Mouse (Mus musculus) frontal cortex, adult (tissue): Measurements from ENCODE around the gene Mdh2.

Source experiments
- ATAC-seq: cut with Nextera tagmentation; 2 replicates; pipeline ENCODE4 v1.9.2; 2017; ENCODE audit warnings: mild to moderate bottlenecking, moderate library complexity, mixed read lengths; ENCODE audit not compliant: low TSS enrichment

The Mdh2 gene

GRCm38 (mm10) chr5:135778471-135779445 is at the start of gene Mdh2:
Mdh2 (plus strand) TSS chr5:135778480.
- ATAC-seq: peak; percentile 94

- ATAC-seq: no peak
These were observed 48.9 kb upstream of the Mdh2 start for GRCm38 (mm10) chr5:135729351-135729750.

GRCm38 (mm10) chr5:135730278-135730677 is 48.0 kb upstream of the Mdh2 start:
- ATAC-seq: no peak

DNA sequence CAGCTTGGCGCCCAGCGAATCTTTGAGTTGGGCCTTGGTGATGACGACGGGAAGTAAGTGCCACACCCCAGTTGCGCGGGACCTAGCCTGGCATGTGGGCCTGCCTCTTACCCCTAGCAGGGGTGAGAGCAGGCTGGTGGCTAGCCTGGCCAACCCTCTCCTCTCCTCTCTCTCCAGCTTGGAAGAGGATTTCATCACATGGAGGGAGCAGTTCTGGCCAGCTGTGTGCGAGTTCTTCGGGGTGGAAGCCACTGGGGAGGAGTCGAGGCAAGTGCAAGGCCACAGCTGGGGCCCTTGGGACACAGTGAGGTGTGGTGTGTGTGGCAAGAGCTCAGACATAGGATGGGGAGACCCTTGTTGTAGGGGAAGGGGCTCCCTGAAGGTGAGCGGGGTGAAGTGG is 47.4 kb upstream of the Mdh2 start:
- no peak for ATAC-seq

DNA sequence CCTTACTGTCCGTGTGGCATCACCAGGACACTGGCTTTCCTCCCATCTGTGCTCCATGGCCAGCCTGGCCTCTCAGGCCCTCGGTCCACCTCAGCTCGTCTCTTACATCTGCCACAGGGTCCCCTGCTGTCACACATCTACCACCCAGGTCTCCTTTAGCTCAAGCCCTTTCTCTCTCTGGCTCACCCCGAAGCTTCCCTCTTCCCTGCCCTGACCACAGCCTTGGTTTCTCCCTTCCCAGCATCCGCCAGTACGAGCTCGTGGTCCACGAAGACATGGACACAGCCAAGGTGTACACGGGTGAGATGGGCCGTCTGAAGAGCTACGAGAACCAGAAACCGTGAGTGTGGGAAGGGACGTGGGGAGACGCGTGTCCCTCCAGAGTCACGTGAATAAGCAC is 47.0 kb upstream of the Mdh2 start:
- ATAC-seq: no peak

- no peak for ATAC-seq
These were observed 45.2 kb upstream of the Mdh2 start for GRCm38 (mm10) chr5:135733071-135733470.

GRCm38 (mm10) chr5:135734057-135734680 is 44.1 kb upstream of the Mdh2 start:
- ATAC-seq: no peak

DNA sequence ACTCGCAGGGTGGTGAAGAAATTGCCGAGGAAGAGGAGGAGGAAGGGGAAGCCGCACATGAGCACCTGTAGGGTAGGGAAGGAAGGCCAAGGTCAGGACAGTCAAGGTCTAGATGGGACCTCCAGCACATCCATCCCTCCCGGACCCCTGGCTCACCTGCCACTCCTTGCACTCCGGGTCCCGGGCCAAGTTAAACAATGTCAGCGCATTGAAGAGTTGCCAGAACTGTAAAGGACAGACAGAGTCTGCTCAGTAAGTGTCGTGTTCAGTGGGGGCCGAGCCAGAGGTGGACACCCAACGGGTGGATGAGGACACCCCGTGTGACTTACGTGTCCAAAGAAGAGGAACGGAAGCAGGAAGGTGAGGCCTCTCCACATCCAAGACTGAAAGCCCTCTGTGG is 42.5 kb upstream of the Mdh2 start:
- ATAC-seq: no peak

GRCm38 (mm10) chr5:135736544-135736943 is 41.7 kb upstream of the Mdh2 start:
- ATAC-seq: no peak

- ATAC-seq: no peak
These were observed 41.1 kb upstream of the Mdh2 start for GRCm38 (mm10) chr5:135737154-135737553.

DNA sequence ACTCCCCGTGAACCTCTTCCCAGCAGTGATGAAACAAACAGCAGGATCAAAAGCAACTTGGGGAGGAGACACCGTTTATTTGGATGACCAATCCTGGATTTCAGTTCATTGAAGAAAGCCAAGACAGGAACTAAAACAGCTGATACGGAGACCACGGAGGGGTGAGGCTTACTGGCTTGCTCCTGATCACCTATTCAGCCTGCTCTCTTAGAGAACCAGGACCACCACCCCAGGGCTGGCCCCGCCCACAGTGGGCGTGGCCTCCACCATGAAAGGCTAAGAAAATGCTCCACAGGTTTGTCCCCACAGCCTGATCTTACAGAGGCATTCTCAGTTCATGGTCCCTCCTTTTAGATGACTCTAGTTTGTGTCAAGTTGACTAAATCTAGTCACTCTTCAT is 40.0 kb upstream of the Mdh2 start:
- ATAC-seq: no peak

DNA sequence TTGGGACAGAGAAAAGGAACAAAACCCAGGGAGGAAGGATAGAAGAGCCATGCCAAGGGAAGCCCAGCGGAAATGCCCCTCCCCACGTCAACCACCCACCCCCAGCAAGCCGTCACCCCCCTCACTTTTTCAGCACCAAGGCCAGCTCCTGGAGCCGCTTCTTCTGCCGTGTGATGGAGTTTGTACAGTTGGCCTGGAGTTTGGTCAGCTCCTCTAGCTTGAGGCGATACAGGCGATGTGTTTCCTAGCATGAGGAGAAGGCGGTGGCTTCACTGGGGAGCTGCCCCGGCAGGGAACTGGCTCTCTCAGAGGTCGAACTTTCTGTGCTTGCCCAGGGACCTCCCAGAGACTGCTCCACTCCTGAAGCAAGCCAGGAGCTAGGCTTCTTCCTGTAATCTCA is 36.1 kb upstream of the Mdh2 start:
- ATAC-seq: no peak

DNA sequence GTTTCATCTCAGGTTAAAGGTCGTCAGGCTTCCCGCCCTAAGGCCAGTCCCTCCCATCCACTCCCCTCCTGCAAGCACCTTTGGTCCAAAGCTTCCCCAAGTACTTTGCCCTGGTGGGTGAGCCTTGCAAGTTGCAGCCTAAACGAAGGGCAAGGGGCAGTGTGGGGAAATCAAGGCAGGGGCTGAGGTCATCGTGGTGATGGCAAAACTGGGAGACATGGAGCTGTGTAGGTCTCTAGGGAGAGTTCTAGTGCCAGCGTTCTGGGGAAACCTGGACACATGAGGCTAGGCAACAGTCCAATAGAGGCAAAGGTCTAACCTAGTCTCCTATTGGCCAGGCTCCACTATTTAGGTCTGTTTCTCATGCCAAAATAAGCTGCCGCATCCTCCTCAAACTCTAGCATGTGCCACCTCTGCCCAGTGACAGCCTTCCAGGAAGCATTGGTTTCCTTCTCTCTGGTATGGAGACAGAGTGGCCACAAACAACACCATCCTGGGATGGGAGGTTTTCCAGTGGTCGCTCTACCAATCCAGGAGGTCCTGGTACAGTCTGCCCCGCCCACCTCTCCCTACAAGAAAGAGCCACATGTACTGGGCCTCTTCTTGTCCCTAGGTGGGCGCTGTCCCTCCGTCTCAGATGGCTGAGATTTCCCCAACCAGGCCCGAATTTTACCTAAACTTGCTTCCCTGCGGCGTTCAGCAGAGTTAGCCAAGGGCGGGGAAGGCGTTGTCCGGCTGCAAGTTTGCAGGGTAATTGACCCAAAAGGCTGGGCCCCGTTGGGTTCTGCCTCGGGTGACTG is 35.1 kb upstream of the Mdh2 start:
- ATAC-seq: peak; percentile 25; the same call in 1 of the 2 replicates

GRCm38 (mm10) chr5:135743741-135744609 is 34.3 kb upstream of the Mdh2 start, which contains the start of gene Tmem120a:
Tmem120a (minus strand) TSS chr5:135744448.
- peak; percentile 98 for ATAC-seq

- ATAC-seq: no peak
These were observed 33.5 kb upstream of the Mdh2 start for GRCm38 (mm10) chr5:135744742-135745141.

GRCm38 (mm10) chr5:135751041-135751440 is 27.2 kb upstream of the Mdh2 start:
- ATAC-seq: no peak

DNA sequence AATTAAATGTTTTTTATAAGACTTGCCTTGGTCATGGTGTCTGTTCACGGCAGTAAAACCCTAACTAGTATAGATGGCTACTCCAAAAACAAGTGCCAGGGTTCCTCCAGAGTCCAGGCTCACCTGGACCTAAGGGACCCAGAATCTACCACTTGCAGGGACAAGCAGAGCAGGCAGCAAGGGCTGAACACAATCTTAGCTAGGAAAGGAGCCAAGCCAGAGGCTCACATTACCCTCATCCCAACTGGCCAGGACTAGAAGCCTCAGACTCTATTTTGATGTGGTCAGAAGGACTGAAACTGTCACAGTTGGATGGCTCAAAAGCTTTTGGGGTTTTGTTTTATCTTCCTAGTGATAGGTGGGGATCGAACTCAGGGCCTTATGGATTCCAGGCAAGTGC is 26.7 kb upstream of the Mdh2 start:
- ATAC-seq: no peak

DNA sequence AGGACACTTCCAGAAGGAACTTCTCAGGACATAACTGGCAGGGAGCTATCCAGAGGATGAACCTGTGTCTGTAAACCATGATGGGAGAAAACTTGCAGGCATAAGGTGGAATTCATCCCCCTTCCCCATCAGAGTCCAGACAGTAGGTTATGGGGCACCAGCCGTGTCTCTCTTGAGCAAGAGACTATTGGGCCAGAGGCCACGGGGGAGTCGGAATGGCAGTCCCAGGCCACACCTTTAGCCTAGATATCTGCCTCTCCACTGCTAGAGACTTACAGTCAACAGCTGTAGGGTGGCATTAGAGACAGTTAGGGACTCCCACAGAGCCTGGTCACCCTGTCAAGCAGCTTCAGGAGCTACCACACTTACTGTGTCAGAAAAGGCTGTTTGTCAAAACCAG is 16.4 kb upstream of the Mdh2 start:
- no peak for ATAC-seq

DNA sequence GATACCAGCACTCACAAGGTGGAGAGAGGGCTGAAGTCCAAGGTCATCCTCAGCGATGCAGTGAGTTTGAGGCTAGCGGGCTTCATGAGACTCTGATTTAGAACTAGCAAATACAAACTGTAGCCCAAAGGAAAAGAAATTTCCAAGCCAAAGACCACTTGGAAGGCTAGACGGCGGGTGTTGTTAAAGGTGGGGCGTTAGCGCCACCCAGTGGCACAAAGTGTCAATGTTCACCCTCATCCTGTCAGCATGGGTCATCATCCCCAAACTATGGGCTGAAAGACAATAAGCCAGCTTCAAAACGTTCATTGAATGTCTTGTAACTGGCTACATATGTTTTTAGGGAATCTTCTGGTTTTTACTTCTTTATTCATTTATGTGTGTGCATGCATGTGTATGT is 14.8 kb upstream of the Mdh2 start:
- peak; percentile 65; the same call in 1 of the 2 replicates for ATAC-seq

GRCm38 (mm10) chr5:135764971-135765370 is 13.3 kb upstream of the Mdh2 start:
- ATAC-seq: no peak

DNA sequence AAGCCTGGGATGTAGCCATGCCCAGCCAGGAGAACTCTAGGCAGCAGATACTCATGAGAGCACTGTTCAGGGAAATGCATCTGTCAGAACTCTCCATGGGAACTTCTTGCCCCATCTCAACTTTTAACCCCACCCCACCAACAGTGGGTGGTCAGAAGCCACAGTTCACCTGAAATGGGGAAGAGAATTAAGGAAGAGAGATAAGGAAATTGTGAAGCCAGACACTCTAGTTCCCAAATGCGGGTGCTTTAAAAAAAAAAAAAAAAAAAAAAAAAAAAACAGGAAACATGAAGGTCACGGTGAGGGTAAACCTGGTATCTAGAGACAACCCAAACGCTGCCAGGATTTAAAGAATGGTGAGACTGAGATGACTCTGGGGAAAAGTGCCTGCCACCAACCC is 5.8 kb upstream of the Mdh2 start:
- ATAC-seq: no peak
